Mouse (Mus musculus): ENCODE measurements at regions not wholly inside any gene's neighbourhood (a gene's known extent, or its start where the extent isn't known, plus 50 kb on each side); places are given as distances from the start of the nearest gene placed in this dataset.

GRCm38 (mm10) chr10:21701580-21701979 lies 108.6 kb downstream of the 1700020N01Rik start:
- TF ChIP-seq CTCF (IDR thresholded peaks at IDR 0.05; ENCODE audit: control insufficient read depth, insufficient read depth, insufficient read length), result no peak
- no peak for TF ChIP-seq MAX (IDR thresholded peaks at IDR 0.05)
- TF ChIP-seq MYOG (IDR thresholded peaks at IDR 0.05; ENCODE audit: control insufficient read depth, extremely low read depth, insufficient read length), result no peak
- TF ChIP-seq MYOD1 (IDR thresholded peaks at IDR 0.05; ENCODE audit: control insufficient read depth, insufficient read length, low read depth), result no peak
- TF ChIP-seq USF1 (IDR thresholded peaks at IDR 0.05; ENCODE audit: low read depth), result no peak

All from C2C12 (cell line).